Mouse (Mus musculus) erythroblast, embryonic 14.5 days (primary cell): ENCODE measurements around the gene Fance.

Experiments used
- GATA1 ChIP-seq: IDR thresholded peaks from 2 replicates; pipeline ENCODE4 v1.6.1; 2012; ENCODE audit warnings: low read length, inconsistent platforms, mixed read lengths
- TAL1 ChIP-seq: IDR thresholded peaks from 3 replicates; pipeline ENCODE4 v1.6.1; 2012; ENCODE audit warnings: low read length, inconsistent platforms, mixed read lengths

- TF ChIP-seq GATA1, result no peak
- no peak for TF ChIP-seq TAL1
Measured at GRCm38 (mm10) chr17:28360531-28361277, 47.4 kb downstream of the Fance start.
